Mouse (Mus musculus): Measurements from ENCODE around the gene Dido1.

The Dido1 gene

GRCm38 (mm10) chr2:180709923-180710272, at the start of gene Dido1, which contains the start of gene Gid8:
Gene Dido1, minus strand, starts transcription at chr2:180709999.
Gene Gid8, plus strand, starts transcription at chr2:180710117.
- in situ Hi-C loops (cut with MboI, MseI), result loop anchor here (10.0 kb wide), 1 partner anchor 255 kb away; the partner anchor contains the start of gene Arfgap1

GRCm38 (mm10) chr2:180758513-180759263, 48.9 kb upstream of the Dido1 start:
- in situ Hi-C loops (cut with MboI, MseI), result no loop called here

GRCm38 (mm10) chr2:180756786-180757185, 47.0 kb upstream of the Dido1 start:
- in situ Hi-C loops (cut with MboI, MseI), result no loop called here

- in situ Hi-C loops (cut with MboI, MseI), result no loop called here
Measured at GRCm38 (mm10) chr2:180755896-180756295, 46.1 kb upstream of the Dido1 start.

GRCm38 (mm10) chr2:180754976-180755688, 45.3 kb upstream of the Dido1 start:
- in situ Hi-C loops (cut with MboI, MseI), result no loop called here

- in situ Hi-C loops (cut with MboI, MseI), result no loop called here
Measured at GRCm38 (mm10) chr2:180748904-180749303, 39.1 kb upstream of the Dido1 start.

- in situ Hi-C loops (cut with MboI, MseI), result no loop called here
Measured at GRCm38 (mm10) chr2:180746569-180747192, 36.9 kb upstream of the Dido1 start.

- in situ Hi-C loops (cut with MboI, MseI), result no loop called here
Measured at GRCm38 (mm10) chr2:180745248-180745927, 35.6 kb upstream of the Dido1 start.

- in situ Hi-C loops (cut with MboI, MseI), result loop anchor here (5.0 kb wide), 1 partner anchor 161 kb away; the partner anchor contains the start of gene Mrgbp
Measured at GRCm38 (mm10) chr2:180743321-180743720, 33.5 kb upstream of the Dido1 start.

GRCm38 (mm10) chr2:180742820-180743219, 33.0 kb upstream of the Dido1 start:
- in situ Hi-C loops (cut with MboI, MseI), result loop anchor here (5.0 kb wide), 1 partner anchor 161 kb away; the partner anchor contains the start of gene Mrgbp

- in situ Hi-C loops (cut with MboI, MseI), result loop anchor here (5.0 kb wide), 1 partner anchor 159 kb away; the partner anchor contains the start of gene Mrgbp
Measured at GRCm38 (mm10) chr2:180741421-180741820, 31.6 kb upstream of the Dido1 start.

- in situ Hi-C loops (cut with MboI, MseI), result loop anchor here (5.0 kb wide), 1 partner anchor 158 kb away; the partner anchor contains the start of gene Mrgbp
Measured at GRCm38 (mm10) chr2:180740349-180740748, 30.6 kb upstream of the Dido1 start.

- in situ Hi-C loops (cut with MboI, MseI), result no loop called here
Measured at GRCm38 (mm10) chr2:180737984-180738383, 28.2 kb upstream of the Dido1 start.

GRCm38 (mm10) chr2:180735232-180735631, 25.4 kb upstream of the Dido1 start:
- in situ Hi-C loops (cut with MboI, MseI), result no loop called here

- in situ Hi-C loops (cut with MboI, MseI), result no loop called here
Measured at GRCm38 (mm10) chr2:180731984-180732383, 22.2 kb upstream of the Dido1 start.

GRCm38 (mm10) chr2:180731036-180731435, 21.2 kb upstream of the Dido1 start:
- in situ Hi-C loops (cut with MboI, MseI), result no loop called here

- in situ Hi-C loops (cut with MboI, MseI), result loop anchor here (10.0 kb wide), 1 partner anchor 473 kb away; the partner anchor contains the start of gene Rps21
Measured at GRCm38 (mm10) chr2:180727613-180728021, 17.8 kb upstream of the Dido1 start.

- in situ Hi-C loops (cut with MboI, MseI), result loop anchor here (10.0 kb wide), 1 partner anchor 472 kb away; the partner anchor contains the start of gene Rps21
Measured at GRCm38 (mm10) chr2:180726658-180727442, 17.1 kb upstream of the Dido1 start.

- in situ Hi-C loops (cut with MboI, MseI), result loop anchor here (10.0 kb wide), 1 partner anchor 471 kb away; the partner anchor contains the start of gene Rps21
Measured at GRCm38 (mm10) chr2:180725856-180726629, 16.2 kb upstream of the Dido1 start.

- in situ Hi-C loops (cut with MboI, MseI), result loop anchor here (10.0 kb wide), 1 partner anchor 471 kb away; the partner anchor contains the start of gene Rps21
Measured at GRCm38 (mm10) chr2:180725414-180725778, 15.6 kb upstream of the Dido1 start.
